Mouse (Mus musculus) kidney, postnatal 0 days (tissue): Measurements from ENCODE around the gene Tas2r116. TPM values are rescaled to one million over a fixed set of nuclear protein-coding genes. Genes with fewer than 3 reads are reported as not detected.

Experiments used
- ATAC-seq: fragments of 200-750 bp; cut with Nextera tagmentation; replicated peaks from 2 replicates; pipeline ENCODE4 v1.8.0; 2017; ENCODE audit warnings: low read depth, moderate number of reproducible peaks, moderate TSS enrichment, moderate library complexity; ENCODE audit not compliant: low FRiP score
- DNase-seq: peaks from one replicate; pipeline ENCODE4 v3.0.0-alpha.2; 2016; ENCODE audit warnings: low spot score
- H3K27ac ChIP-seq: fragments of 300-500 bp; sonication (generic); 2 replicates; pipeline ENCODE4 v1.5.1; 2014; ENCODE audit warnings: mild to moderate bottlenecking
- H3K27me3 ChIP-seq: fragments of 300-500 bp; sonication (generic); 2 replicates; pipeline ENCODE4 v1.6.1; 2014; ENCODE audit warnings: low read length, mixed read lengths; ENCODE audit not compliant: insufficient read depth
- H3K36me3 ChIP-seq: fragments of 300-500 bp; sonication (generic); 2 replicates; pipeline ENCODE4 v1.6.1; 2014; ENCODE audit warnings: low read length, mixed read lengths; ENCODE audit not compliant: insufficient read depth
- H3K4me1 ChIP-seq: fragments of 300-500 bp; sonication (generic); replicated peaks from 2 replicates; pipeline ENCODE4 v1.6.1; 2014; ENCODE audit warnings: antibody characterized with exemption, low read length, mixed read lengths; ENCODE audit not compliant: insufficient read depth
- H3K4me2 ChIP-seq: fragments of 300-500 bp; sonication (generic); 2 replicates; pipeline ENCODE4 v1.6.1; 2014; ENCODE audit warnings: mild to moderate bottlenecking, low read length, moderate library complexity, mixed read lengths
- H3K4me3 ChIP-seq: fragments of 300-500 bp; sonication (generic); replicated peaks from 2 replicates; pipeline ENCODE4 v1.5.1; 2014; ENCODE audit warnings: low read depth, low read length
- H3K9ac ChIP-seq: fragments of 300-500 bp; sonication (generic); 2 replicates; pipeline ENCODE4 v1.6.1; 2014; ENCODE audit warnings: low read depth, low read length
- H3K9me3 ChIP-seq: fragments of 300-500 bp; sonication (generic); replicated peaks from 2 replicates; pipeline ENCODE4 v1.6.1; 2016; ENCODE audit warnings: low read length, inconsistent platforms, mixed read lengths
- CTCF ChIP-seq: IDR thresholded peaks from 2 replicates; pipeline ENCODE4 v1.5.1; 2016; ENCODE audit warnings: antibody characterized with exemption, low read depth, mild to moderate bottlenecking, moderate library complexity
- WGBS: fragments of 180-500 bp; shearing (Covaris S2); extraction: QIAGEN DNeasy Blood & Tissue Kit; methylation state at CpG from one replicate; pipeline ENCODE4 v1.1.7; 2014; 5-methylcytosine and 5-hydroxymethylcytosine counted together
- polyA plus RNA-seq: library from polyadenylated mRNA; unstranded; fragments of >200 nt; fragmentation: Nextera tagmentation; extraction: Ambion mirVana; gene quantifications from 2 replicates; pipeline ENCODE4 v1.2.1, GENCODE M21; 2015

The Tas2r116 gene
- polyA plus RNA-seq: not detected in 2 replicates

- Histone ChIP-seq H3K27me3 (no peaks in the 10 kb centered on the region), H3K9ac (no peak within 1 kb of the TSS), H3K4me3 (no peak within 1 kb of the TSS), H3K4me1 (no peaks in the 10 kb centered on the region), H3K27ac (no peak within 1 kb of the TSS), H3K36me3 (no peaks in the 10 kb centered on the region), H3K4me2 (no peak within 1 kb of the TSS), H3K9me3 (no peaks in the 10 kb centered on the region)
- DNase-seq (no peak), ATAC-seq (no peak)
- WGBS: 72% methylated on average over 1 of the region's 1 CpGs
- no peak for TF ChIP-seq CTCF
These were observed at the start of gene Tas2r116 for GRCm38 (mm10) chr6:132855138-132855537. Tas2r116 (plus strand) TSS chr6:132855438.

- 74% methylated on average over 1 of the region's 1 CpGs for WGBS
- no peak within 1 kb of the TSS for H3K9ac ChIP-seq
- ATAC-seq: no peak
These were observed 8.4 kb upstream of the Tas2r116 start, which contains the start of gene Tas2r123 for GRCm38 (mm10) chr6:132846842-132847241. Tas2r123 (plus strand) TSS chr6:132847142.

DNA sequence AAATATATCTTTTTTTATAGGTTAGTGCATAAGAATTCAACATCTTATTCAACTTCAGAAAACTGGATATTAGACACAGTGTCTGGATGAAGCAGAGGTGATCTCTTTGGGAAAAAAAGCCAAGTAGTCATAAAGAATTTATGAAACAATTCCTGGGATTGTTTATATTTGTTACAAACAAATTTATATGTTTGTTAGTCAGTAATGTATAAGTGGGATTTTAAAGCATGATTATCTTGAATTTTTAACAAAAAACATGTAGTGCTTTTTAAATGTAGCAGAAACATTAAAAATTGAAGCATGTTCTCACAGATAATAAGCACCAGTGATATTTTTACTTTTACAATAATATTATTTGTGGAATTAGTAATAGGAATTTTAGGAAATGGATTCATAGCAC lies 12.5 kb downstream of the Tas2r116 start, which contains the start of gene Tas2r110:
Tas2r110 (plus strand) TSS at position 301 of the 400 bp plus-strand sequence.
- no peaks in the 10 kb centered on the region for H3K36me3 ChIP-seq
- no peaks in the 10 kb centered on the region for H3K4me1 ChIP-seq
- no peaks in the 10 kb centered on the region for H3K27me3 ChIP-seq
- H3K27ac ChIP-seq: no peak within 1 kb of the TSS
- no peaks in the 10 kb centered on the region for H3K9me3 ChIP-seq
- no peak within 1 kb of the TSS for H3K4me3 ChIP-seq
- no peak for TF ChIP-seq CTCF
- no peak for DNase-seq
- no peak within 1 kb of the TSS for H3K9ac ChIP-seq
- no peak for ATAC-seq
- H3K4me2 ChIP-seq: no peak within 1 kb of the TSS

More at GRCm38 (mm10) chr6:132846842-132847241, 8.4 kb upstream of the Tas2r116 start, which contains the start of gene Tas2r123:
- H3K36me3 ChIP-seq: no peaks in the 10 kb centered on the region
- H3K4me3 ChIP-seq: no peak within 1 kb of the TSS
- H3K4me2 ChIP-seq: no peak within 1 kb of the TSS
- no peak for DNase-seq
- no peaks in the 10 kb centered on the region for H3K9me3 ChIP-seq
- no peaks in the 10 kb centered on the region for H3K27me3 ChIP-seq
- no peaks in the 10 kb centered on the region for H3K4me1 ChIP-seq
- H3K27ac ChIP-seq: no peak within 1 kb of the TSS
- TF ChIP-seq CTCF: no peak

- H3K36me3 ChIP-seq: no peaks in the 10 kb centered on the region
- WGBS: 69% methylated on average over 1 of the region's 1 CpGs
- H3K4me3 ChIP-seq: no peak within 1 kb of the TSS
- H3K9ac ChIP-seq: no peak within 1 kb of the TSS
- ATAC-seq: no peak
- no peak within 1 kb of the TSS for H3K27ac ChIP-seq
- DNase-seq: no peak
- H3K4me2 ChIP-seq: no peak within 1 kb of the TSS
- H3K4me1 ChIP-seq: no peaks in the 10 kb centered on the region
- H3K27me3 ChIP-seq: no peaks in the 10 kb centered on the region
- no peaks in the 10 kb centered on the region for H3K9me3 ChIP-seq
- TF ChIP-seq CTCF: no peak
These were observed 37.5 kb downstream of the Tas2r116 start, which contains the start of gene Tas2r113 for GRCm38 (mm10) chr6:132892711-132893110. Tas2r113 (plus strand) TSS chr6:132893011.

Other genes starting within 250 kb of the Tas2r116 start
- not detected in 2 replicates for gene A630073D07Rik, start 203.9 kb upstream of the Tas2r116 start, polyA plus RNA-seq
- gene Tas2r120, start 198.5 kb upstream of the Tas2r116 start, polyA plus RNA-seq: not detected in 2 replicates
- gene Tas2r121, start 154.4 kb upstream of the Tas2r116 start, polyA plus RNA-seq: not detected in 2 replicates
- not detected in 2 replicates for gene Tas2r122, start 143.5 kb upstream of the Tas2r116 start, polyA plus RNA-seq
- gene Tas2r115, start 117.4 kb upstream of the Tas2r116 start, polyA plus RNA-seq: not detected in 2 replicates
- gene Tas2r124, start 100.7 kb upstream of the Tas2r116 start, polyA plus RNA-seq: not detected in 2 replicates
- gene Tas2r102, start 93.3 kb upstream of the Tas2r116 start, polyA plus RNA-seq: not detected in 2 replicates
- not detected in 2 replicates for gene Tas2r136, start 77.3 kb upstream of the Tas2r116 start, polyA plus RNA-seq
- gene Tas2r117, start 52.6 kb upstream of the Tas2r116 start, polyA plus RNA-seq: not detected in 2 replicates
- not detected in 2 replicates for gene Tas2r123, start 8.3 kb upstream of the Tas2r116 start, polyA plus RNA-seq
- gene Tas2r110, start 12.6 kb downstream of the Tas2r116 start, polyA plus RNA-seq: not detected in 2 replicates
- not detected in 2 replicates for gene Tas2r113, start 37.6 kb downstream of the Tas2r116 start, polyA plus RNA-seq
- gene Tas2r125, start 54.2 kb downstream of the Tas2r116 start, polyA plus RNA-seq: not detected in 2 replicates
- not detected in 2 replicates for gene Tas2r129, start 95.7 kb downstream of the Tas2r116 start, polyA plus RNA-seq
- not detected in 2 replicates for gene Tas2r131, start 102.5 kb downstream of the Tas2r116 start, polyA plus RNA-seq
- gene Tas2r109, start 125.5 kb downstream of the Tas2r116 start, polyA plus RNA-seq: not detected in 2 replicates
- not detected in 2 replicates for gene Tas2r103, start 181.7 kb downstream of the Tas2r116 start, polyA plus RNA-seq
- not detected in 2 replicates for gene Tas2r140, start 200.4 kb downstream of the Tas2r116 start, polyA plus RNA-seq
- 114 and 119 TPM in 2 replicates for gene Smim10l1, start 249.5 kb downstream of the Tas2r116 start, polyA plus RNA-seq